Mouse (Mus musculus) limb, embryonic 13.5 days (tissue): ENCODE results near the gene Rbpms2. TPM values are rescaled to one million over a fixed set of nuclear protein-coding genes. Genes with fewer than 3 reads are reported as not detected.

Experiments used
- ATAC-seq: fragments of 200-750 bp; cut with Nextera tagmentation; 2 replicates; pipeline ENCODE4 v1.8.0; 2017; ENCODE audit warnings: low read depth, moderate number of reproducible peaks, moderate TSS enrichment; ENCODE audit not compliant: low FRiP score
- H3K27ac ChIP-seq: fragments of 300-500 bp; sonication (generic); 2 replicates; pipeline ENCODE4 v1.5.1; 2015; ENCODE audit warnings: inconsistent platforms, mild to moderate bottlenecking, moderate library complexity
- H3K27me3 ChIP-seq: fragments of 300-500 bp; sonication (generic); 2 replicates; pipeline ENCODE4 v1.6.1; 2015; ENCODE audit warnings: mild to moderate bottlenecking, inconsistent platforms
- H3K36me3 ChIP-seq: fragments of 300-500 bp; sonication (generic); 2 replicates; pipeline ENCODE4 v1.6.1; 2015; ENCODE audit warnings: inconsistent platforms, mild to moderate bottlenecking, moderate library complexity
- H3K4me1 ChIP-seq: fragments of 300-500 bp; sonication (generic); 2 replicates; pipeline ENCODE4 v1.6.1; 2015; ENCODE audit warnings: inconsistent platforms
- H3K4me2 ChIP-seq: fragments of 300-500 bp; sonication (generic); replicated peaks from 2 replicates; pipeline ENCODE4 v1.6.1; 2015; ENCODE audit warnings: inconsistent platforms, mild to moderate bottlenecking, moderate library complexity
- H3K4me3 ChIP-seq: fragments of 300-500 bp; sonication (generic); 2 replicates; pipeline ENCODE4 v1.5.1; 2015; ENCODE audit warnings: moderate library complexity, mild to moderate bottlenecking, inconsistent platforms
- H3K9ac ChIP-seq: fragments of 300-500 bp; sonication (generic); 2 replicates; pipeline ENCODE4 v1.6.1; 2015; ENCODE audit warnings: mild to moderate bottlenecking, inconsistent platforms
- H3K9me3 ChIP-seq: fragments of 300-500 bp; sonication (generic); 2 replicates; pipeline ENCODE4 v1.6.1; 2016; ENCODE audit warnings: inconsistent platforms
- WGBS: fragments of 180-500 bp; shearing (Covaris S2); methylation state at CpG from one replicate; pipeline ENCODE4 v1.1.7; 2015; 5-methylcytosine and 5-hydroxymethylcytosine counted together
- polyA plus RNA-seq: library from polyadenylated mRNA; unstranded; fragments of >200 nt; fragmentation: Nextera tagmentation; extraction: Ambion mirVana; gene quantifications from 2 replicates; pipeline ENCODE4 v1.2.1, GENCODE M21; 2015

Gene Rbpms2
- polyA plus RNA-seq, 1 experiment from 2014 or later: 16.1 TPM

- Histone ChIP-seq H3K4me1 (peaks cover 6% of the 10 kb centered on the region), H3K27ac (no peak within 1 kb of the TSS), H3K4me3 (no peak within 1 kb of the TSS), H3K36me3 (no peaks in the 10 kb centered on the region), H3K9ac (no peak within 1 kb of the TSS), H3K9me3 (no peaks in the 10 kb centered on the region), H3K4me2 (no peak within 1 kb of the TSS), H3K27me3 (no peaks in the 10 kb centered on the region)
- 90% methylated on average over 8 of the region's 8 CpGs for WGBS
- no peak for ATAC-seq
Measured at GRCm38 (mm10) chr9:65667701-65668100, 38.3 kb downstream of the Rbpms2 start, which contains the start of gene Oaz2. Gene Oaz2 (plus strand): TSS chr9:65668001.

DNA sequence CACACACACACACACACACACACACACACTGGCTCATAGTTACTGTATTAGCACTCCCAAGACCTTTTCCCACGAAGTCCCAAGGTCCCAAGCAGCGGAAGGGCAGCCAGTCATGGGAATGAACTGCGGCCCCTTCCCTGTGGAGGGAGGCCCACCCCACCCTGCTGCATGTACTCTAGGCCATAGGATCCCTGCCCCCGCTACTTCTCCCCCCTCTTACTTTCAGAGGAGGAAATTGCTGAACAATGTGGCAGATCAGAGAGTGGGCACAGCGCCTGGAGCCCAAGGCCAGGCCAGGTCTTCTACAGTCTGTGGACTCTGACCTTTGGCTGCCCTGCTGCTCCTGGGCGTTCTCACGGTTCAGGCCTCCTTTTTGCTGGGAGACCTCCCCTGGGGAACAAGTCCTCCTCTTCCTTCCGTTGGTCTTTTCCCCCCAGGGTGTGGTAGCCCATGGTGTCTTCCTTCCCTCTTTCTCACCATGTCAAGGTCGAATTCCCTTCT is 42.0 kb downstream of the Rbpms2 start:
- Histone ChIP-seq H3K4me2 (no peak overlapping the region), H3K36me3 (no peaks in the 10 kb centered on the region), H3K27ac (no peak overlapping the region), H3K4me1 (peaks cover 16% of the 10 kb centered on the region), H3K4me3 (no peak overlapping the region), H3K27me3 (no peaks in the 10 kb centered on the region), H3K9ac (no peak overlapping the region), H3K9me3 (no peaks in the 10 kb centered on the region)
- 63% methylated on average over 9 of the region's 9 CpGs for WGBS
- no peak for ATAC-seq

GRCm38 (mm10) chr9:65672996-65673395 is 43.5 kb downstream of the Rbpms2 start:
- Histone ChIP-seq H3K36me3 (no peaks in the 10 kb centered on the region), H3K27me3 (no peaks in the 10 kb centered on the region), H3K4me1 (peaks cover 26% of the 10 kb centered on the region), H3K9me3 (no peaks in the 10 kb centered on the region), H3K4me2 (no peak overlapping the region), H3K4me3 (no peak overlapping the region), H3K27ac (peak overlapping the region; percentile 67; the same call in 1 of the 2 replicates), H3K9ac (no peak overlapping the region)
- 69% methylated on average over 11 of the region's 11 CpGs for WGBS
- ATAC-seq: no peak

DNA sequence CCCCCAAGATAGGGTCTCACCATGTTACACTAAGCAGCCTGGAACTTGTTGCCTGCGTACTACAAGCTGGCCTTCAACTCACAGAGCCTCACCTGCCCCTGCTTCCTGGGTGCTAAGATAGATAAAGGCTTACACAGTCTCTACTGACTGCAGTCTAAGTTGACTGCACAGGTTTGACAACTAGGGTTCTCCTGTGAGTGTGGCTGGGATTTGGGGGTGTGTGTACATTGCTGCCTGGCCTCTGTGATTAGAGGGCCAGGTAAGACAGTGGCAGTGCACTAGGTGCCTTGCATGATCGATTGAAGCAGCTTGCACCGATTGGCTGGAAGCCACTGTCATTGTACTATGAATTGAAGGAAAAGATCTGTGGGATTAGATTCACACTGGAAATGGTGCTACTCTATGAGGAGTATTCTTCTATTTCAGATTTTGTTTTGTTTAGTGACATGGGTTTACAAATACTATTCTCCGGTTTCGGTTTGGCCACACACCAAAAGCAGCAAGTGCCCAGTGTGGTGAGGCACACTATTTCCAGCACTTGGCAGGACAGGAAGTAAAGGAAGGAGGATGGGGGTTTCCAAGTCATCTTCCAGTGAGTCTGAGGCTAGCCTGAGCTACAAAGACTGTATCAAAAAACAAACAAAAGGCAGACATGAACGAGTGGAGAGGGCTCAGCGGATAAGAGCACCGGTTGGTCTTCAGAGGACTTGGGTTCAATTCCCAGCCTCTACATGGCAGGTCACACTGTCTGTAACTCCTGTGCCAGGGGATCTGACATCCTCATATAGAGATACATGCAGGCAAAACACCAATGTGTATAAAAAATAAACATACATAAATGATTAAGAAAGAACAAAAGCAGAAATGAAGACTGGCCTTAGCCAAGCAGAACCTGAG is 46.3 kb downstream of the Rbpms2 start:
- Histone ChIP-seq H3K4me1 (peaks cover 53% of the 10 kb centered on the region), H3K27me3 (no peaks in the 10 kb centered on the region), H3K4me2 (peak overlapping the region; percentile 89), H3K36me3 (0 out of 2 replicates have a peak, but pooled peaks cover 2% of the 10 kb centered on the region), H3K27ac (peak overlapping the region; percentile 33; the same call in 1 of the 2 replicates), H3K4me3 (peak overlapping the region; percentile 68), H3K9ac (peak overlapping the region; percentile 58), H3K9me3 (no peaks in the 10 kb centered on the region)
- WGBS: 53% methylated on average over 8 of the region's 8 CpGs
- peak; percentile 12 for ATAC-seq

DNA sequence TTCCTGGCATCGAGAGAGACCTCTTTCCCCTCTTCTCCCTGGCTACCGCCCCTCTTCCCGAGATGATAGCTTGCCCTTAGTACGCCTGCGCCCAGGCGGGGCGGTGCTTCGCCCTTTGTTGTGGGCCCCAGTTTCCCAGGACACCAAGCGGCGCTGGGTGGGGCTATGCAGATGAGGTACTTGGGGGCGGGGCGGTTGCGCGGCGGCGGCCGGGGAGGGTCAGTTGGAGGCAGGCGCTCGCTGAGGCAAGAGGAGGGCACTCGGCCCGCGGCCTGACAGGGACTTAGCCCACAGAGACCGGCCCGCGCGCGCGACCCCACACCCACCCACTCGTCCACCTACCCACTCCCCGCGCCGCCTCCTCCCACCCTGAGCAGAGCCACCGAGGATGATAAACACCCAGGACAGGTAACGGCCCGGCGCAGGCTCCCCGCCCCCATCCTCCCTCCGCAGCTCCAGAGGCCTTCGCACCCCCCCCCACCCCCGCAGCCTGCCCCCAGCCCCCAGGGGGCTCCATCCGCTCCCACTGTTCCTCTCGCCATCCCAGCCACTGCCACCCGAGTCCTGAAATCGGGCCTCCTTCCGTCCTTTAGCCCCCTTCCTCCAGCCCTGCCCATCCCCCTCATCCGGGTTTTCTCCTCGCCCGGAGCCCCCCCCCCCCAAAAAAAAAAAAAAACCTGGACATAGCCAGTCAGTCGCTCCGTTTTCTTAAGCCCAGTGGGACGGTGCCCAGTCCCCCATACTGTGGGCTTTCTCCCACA is 47.1 kb downstream of the Rbpms2 start:
- Histone ChIP-seq H3K4me3 (peak overlapping the region; percentile 68), H3K9me3 (no peaks in the 10 kb centered on the region), H3K27ac (no peak overlapping the region; the same call in 1 of the 2 replicates), H3K36me3 (0 out of 2 replicates have a peak, but pooled peaks cover 3% of the 10 kb centered on the region), H3K27me3 (no peaks in the 10 kb centered on the region), H3K9ac (peak overlapping the region; percentile 82), H3K4me1 (peaks cover 57% of the 10 kb centered on the region), H3K4me2 (peak overlapping the region; percentile 89)
- WGBS: 1% methylated on average over 40 of the region's 51 CpGs
- ATAC-seq: peak; percentile 96

GRCm38 (mm10) chr9:65677119-65677462 is 47.6 kb downstream of the Rbpms2 start:
- WGBS: 5% methylated on average over 3 of the region's 3 CpGs
- H3K36me3 ChIP-seq: 0 out of 2 replicates have a peak, but pooled peaks cover 3% of the 10 kb centered on the region
- H3K27ac ChIP-seq: peak overlapping the region; percentile 69; the same call in 1 of the 2 replicates
- H3K9ac ChIP-seq: peak overlapping the region; percentile 82
- H3K9me3 ChIP-seq: no peaks in the 10 kb centered on the region
- H3K27me3 ChIP-seq: no peaks in the 10 kb centered on the region
- peak overlapping the region; percentile 89 for H3K4me2 ChIP-seq
- peak overlapping the region; percentile 68 for H3K4me3 ChIP-seq
- ATAC-seq: no peak
- peaks cover 58% of the 10 kb centered on the region for H3K4me1 ChIP-seq

GRCm38 (mm10) chr9:65679181-65679761 is 49.8 kb downstream of the Rbpms2 start:
- Histone ChIP-seq H3K4me1 (peaks cover 51% of the 10 kb centered on the region), H3K4me3 (peak overlapping the region; percentile 68), H3K9ac (peak overlapping the region; percentile 46), H3K36me3 (0 out of 2 replicates have a peak, but pooled peaks cover 3% of the 10 kb centered on the region), H3K27me3 (no peaks in the 10 kb centered on the region), H3K4me2 (peak overlapping the region; percentile 89), H3K27ac (peak overlapping the region; percentile 87), H3K9me3 (no peaks in the 10 kb centered on the region)
- under 1% methylated on average over 5 of the region's 5 CpGs for WGBS
- ATAC-seq: peak; percentile 67

GRCm38 (mm10) chr9:65680938-65681633 is 51.6 kb downstream of the Rbpms2 start:
- Histone ChIP-seq H3K9me3 (no peaks in the 10 kb centered on the region), H3K27ac (no peak overlapping the region), H3K36me3 (peaks cover 15% of the 10 kb centered on the region), H3K27me3 (no peaks in the 10 kb centered on the region), H3K4me2 (no peak overlapping the region), H3K4me1 (peaks cover 47% of the 10 kb centered on the region), H3K9ac (no peak overlapping the region), H3K4me3 (no peak overlapping the region)
- WGBS: 89% methylated on average over 4 of the region's 4 CpGs
- ATAC-seq: no peak

GRCm38 (mm10) chr9:65681634-65681940 is 52.1 kb downstream of the Rbpms2 start:
- peaks cover 20% of the 10 kb centered on the region for H3K36me3 ChIP-seq
- no peak for ATAC-seq
- WGBS: 94% methylated on average over 2 of the region's 2 CpGs
- H3K9ac ChIP-seq: no peak overlapping the region
- no peak overlapping the region for H3K4me2 ChIP-seq
- H3K27ac ChIP-seq: no peak overlapping the region
- H3K4me1 ChIP-seq: peaks cover 47% of the 10 kb centered on the region
- no peaks in the 10 kb centered on the region for H3K27me3 ChIP-seq
- no peaks in the 10 kb centered on the region for H3K9me3 ChIP-seq
- no peak overlapping the region for H3K4me3 ChIP-seq

GRCm38 (mm10) chr9:65682183-65682582 is 52.7 kb downstream of the Rbpms2 start:
- 82% methylated on average over 3 of the region's 3 CpGs for WGBS
- no peaks in the 10 kb centered on the region for H3K27me3 ChIP-seq
- no peak for ATAC-seq
- no peak overlapping the region for H3K27ac ChIP-seq
- peaks cover 26% of the 10 kb centered on the region for H3K36me3 ChIP-seq
- H3K4me2 ChIP-seq: no peak overlapping the region
- no peak overlapping the region for H3K4me3 ChIP-seq
- no peaks in the 10 kb centered on the region for H3K9me3 ChIP-seq
- peaks cover 45% of the 10 kb centered on the region for H3K4me1 ChIP-seq
- no peak overlapping the region for H3K9ac ChIP-seq

DNA sequence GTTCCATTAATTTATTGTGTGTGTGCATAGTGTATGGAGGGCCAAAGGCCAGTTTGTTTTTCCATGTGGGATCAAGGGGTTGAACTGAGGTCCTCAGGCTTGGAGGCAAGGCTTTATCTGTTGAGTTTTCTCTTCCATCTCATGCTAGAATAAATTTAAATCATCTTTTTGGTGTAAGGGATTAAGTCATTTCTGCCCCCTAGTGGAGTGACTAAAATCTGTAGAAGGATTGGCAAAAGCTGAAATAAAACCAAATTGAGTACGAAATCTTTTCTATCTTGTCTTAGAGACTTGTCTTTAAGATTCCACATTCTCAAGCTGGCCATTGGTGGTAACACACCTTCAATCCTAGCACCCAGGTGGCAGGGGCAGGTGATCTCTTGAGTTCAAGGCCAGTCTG is 53.5 kb downstream of the Rbpms2 start:
- WGBS: 89% methylated on average over 1 of the region's 1 CpGs
- ATAC-seq: no peak
- H3K4me3 ChIP-seq: no peak overlapping the region
- peaks cover 37% of the 10 kb centered on the region for H3K4me1 ChIP-seq
- H3K4me2 ChIP-seq: no peak overlapping the region
- H3K27me3 ChIP-seq: no peaks in the 10 kb centered on the region
- no peak overlapping the region for H3K9ac ChIP-seq
- H3K9me3 ChIP-seq: no peaks in the 10 kb centered on the region
- H3K36me3 ChIP-seq: peaks cover 34% of the 10 kb centered on the region
- H3K27ac ChIP-seq: no peak overlapping the region
